Mouse (Mus musculus): Measurements from ENCODE around the gene Atf6. TPM values are rescaled to one million over a fixed set of nuclear protein-coding genes. Genes with fewer than 3 reads are reported as not detected.

Atf6 gene
- 25.2 and 26.2 TPM in 2 replicates for total RNA-seq (2017)

GRCm38 (mm10) chr1:170867691-170868105 lies at the start of gene Atf6:
TSS of gene Atf6 (minus strand) at chr1:170867771.
- peak; percentile 67 to 86 for ATAC-seq (replicated peaks in 1 of 2; ENCODE audit: insufficient read depth in 1 of 2, low FRiP score in 2 of 2, low TSS enrichment in 1 of 2, low read depth in 1 of 2, poor library complexity in 2 of 2, severe bottlenecking in 2 of 2)

- no peak for ATAC-seq (replicated peaks in 1 of 2; ENCODE audit: insufficient read depth in 1 of 2, low FRiP score in 2 of 2, low TSS enrichment in 1 of 2, low read depth in 1 of 2, poor library complexity in 2 of 2, severe bottlenecking in 2 of 2)
Observed at GRCm38 (mm10) chr1:170915657-170916056, 48.1 kb upstream of the Atf6 start.

- no peak for ATAC-seq (replicated peaks in 1 of 2; ENCODE audit: insufficient read depth in 1 of 2, low FRiP score in 2 of 2, low TSS enrichment in 1 of 2, low read depth in 1 of 2, poor library complexity in 2 of 2, severe bottlenecking in 2 of 2)
Observed at GRCm38 (mm10) chr1:170912891-170913615, 45.5 kb upstream of the Atf6 start, which contains the start of gene Fcrlb. TSS of gene Fcrlb (minus strand) at chr1:170912941.

GRCm38 (mm10) chr1:170911907-170912660 lies 44.5 kb upstream of the Atf6 start:
- ATAC-seq (replicated peaks in 1 of 2; ENCODE audit: insufficient read depth in 1 of 2, low FRiP score in 2 of 2, low TSS enrichment in 1 of 2, low read depth in 1 of 2, poor library complexity in 2 of 2, severe bottlenecking in 2 of 2): no peak

- peak in 1 of 2 experiments; percentile 37; a peak in 1 of 4 replicates for ATAC-seq (replicated peaks in 1 of 2; ENCODE audit: insufficient read depth in 1 of 2, low FRiP score in 2 of 2, low TSS enrichment in 1 of 2, low read depth in 1 of 2, poor library complexity in 2 of 2, severe bottlenecking in 2 of 2)
Observed at GRCm38 (mm10) chr1:170908341-170908740, 40.8 kb upstream of the Atf6 start.

- ATAC-seq (replicated peaks in 1 of 2; ENCODE audit: insufficient read depth in 1 of 2, low FRiP score in 2 of 2, low TSS enrichment in 1 of 2, low read depth in 1 of 2, poor library complexity in 2 of 2, severe bottlenecking in 2 of 2): peak; percentile 27 to 52; a peak in 3 of 4 replicates
Observed at GRCm38 (mm10) chr1:170907456-170908191, 40.1 kb upstream of the Atf6 start.

- no peak for ATAC-seq (replicated peaks in 1 of 2; ENCODE audit: insufficient read depth in 1 of 2, low FRiP score in 2 of 2, low TSS enrichment in 1 of 2, low read depth in 1 of 2, poor library complexity in 2 of 2, severe bottlenecking in 2 of 2)
Observed at GRCm38 (mm10) chr1:170907111-170907455, 39.5 kb upstream of the Atf6 start.

- ATAC-seq (replicated peaks in 1 of 2; ENCODE audit: insufficient read depth in 1 of 2, low FRiP score in 2 of 2, low TSS enrichment in 1 of 2, low read depth in 1 of 2, poor library complexity in 2 of 2, severe bottlenecking in 2 of 2): no peak
Observed at GRCm38 (mm10) chr1:170903485-170903884, 35.9 kb upstream of the Atf6 start.

GRCm38 (mm10) chr1:170901536-170902238 lies 34.1 kb upstream of the Atf6 start:
- peak; percentile 78 to 92 for ATAC-seq (replicated peaks in 1 of 2; ENCODE audit: insufficient read depth in 1 of 2, low FRiP score in 2 of 2, low TSS enrichment in 1 of 2, low read depth in 1 of 2, poor library complexity in 2 of 2, severe bottlenecking in 2 of 2)

GRCm38 (mm10) chr1:170900799-170901467 lies 33.4 kb upstream of the Atf6 start:
- no peak for ATAC-seq (replicated peaks in 1 of 2; ENCODE audit: insufficient read depth in 1 of 2, low FRiP score in 2 of 2, low TSS enrichment in 1 of 2, low read depth in 1 of 2, poor library complexity in 2 of 2, severe bottlenecking in 2 of 2)

GRCm38 (mm10) chr1:170898413-170899075 lies 31.0 kb upstream of the Atf6 start:
- ATAC-seq (replicated peaks in 1 of 2; ENCODE audit: insufficient read depth in 1 of 2, low FRiP score in 2 of 2, low TSS enrichment in 1 of 2, low read depth in 1 of 2, poor library complexity in 2 of 2, severe bottlenecking in 2 of 2): no peak

GRCm38 (mm10) chr1:170896651-170897281 lies 29.2 kb upstream of the Atf6 start:
- ATAC-seq (replicated peaks in 1 of 2; ENCODE audit: insufficient read depth in 1 of 2, low FRiP score in 2 of 2, low TSS enrichment in 1 of 2, low read depth in 1 of 2, poor library complexity in 2 of 2, severe bottlenecking in 2 of 2): no peak

- ATAC-seq (replicated peaks in 1 of 2; ENCODE audit: insufficient read depth in 1 of 2, low FRiP score in 2 of 2, low TSS enrichment in 1 of 2, low read depth in 1 of 2, poor library complexity in 2 of 2, severe bottlenecking in 2 of 2): peak in 1 of 2 experiments; percentile 64; a peak in 2 of 4 replicates
Observed at GRCm38 (mm10) chr1:170894603-170895602, 27.3 kb upstream of the Atf6 start.

- no peak for ATAC-seq (replicated peaks in 1 of 2; ENCODE audit: insufficient read depth in 1 of 2, low FRiP score in 2 of 2, low TSS enrichment in 1 of 2, low read depth in 1 of 2, poor library complexity in 2 of 2, severe bottlenecking in 2 of 2)
Observed at GRCm38 (mm10) chr1:170892279-170892678, 24.7 kb upstream of the Atf6 start.

GRCm38 (mm10) chr1:170891646-170892045 lies 24.1 kb upstream of the Atf6 start:
- ATAC-seq (replicated peaks in 1 of 2; ENCODE audit: insufficient read depth in 1 of 2, low FRiP score in 2 of 2, low TSS enrichment in 1 of 2, low read depth in 1 of 2, poor library complexity in 2 of 2, severe bottlenecking in 2 of 2): no peak

All from hematopoietic stem cell, adult 5-6 weeks (primary cell).